Mouse (Mus musculus): Measurements from ENCODE around the gene Neb. TPM values are rescaled to one million over a fixed set of nuclear protein-coding genes. Genes with fewer than 3 reads are reported as not detected.

Neb gene
- total and polyA plus RNA-seq, 3 experiments, result 0.12 to 0.70 TPM; not detected in 1

- Histone ChIP-seq H3K4me1 (ENCODE audit: control insufficient read depth in 1 of 2, insufficient read depth in 2 of 2, low read length in 2 of 2) (no peaks in the 10 kb centered on the region), H3K27ac (ENCODE audit: control insufficient read depth, low read depth, low read length) (no peak overlapping the region), H3K4me3 (ENCODE audit: control insufficient read depth in 1 of 2, insufficient read depth in 1 of 2, low read depth in 2 of 2, low read length in 2 of 2) (no peak overlapping the region), H3K79me2 (ENCODE audit: control insufficient read depth, insufficient read depth, low read length, poor library complexity) (no peaks in the 10 kb centered on the region), H3K27me3 (ENCODE audit: control insufficient read depth in 1 of 2, insufficient read depth in 2 of 2, low read length in 2 of 2) (no peaks in the 10 kb centered on the region; a peak in 1 of 4 replicates), H3K36me3 (ENCODE audit: control insufficient read depth in 1 of 2, insufficient read depth in 2 of 2, low read length in 2 of 2) (no peaks in the 10 kb centered on the region), H3K9ac (ENCODE audit: control insufficient read depth, low read depth, low read length, poor library complexity, severe bottlenecking) (no peak overlapping the region), H3K9me3 (replicated peaks; ENCODE audit: insufficient read depth, low read length) (no peaks in the 10 kb centered on the region)
- TF ChIP-seq TAL1 (IDR thresholded peaks at IDR 0.05; ENCODE audit: low read length), result no peak
- TF ChIP-seq TCF12 (IDR thresholded peaks at IDR 0.05; ENCODE audit: low read depth, low read length), result no peak
- no peak for TF ChIP-seq SMC3 (IDR thresholded peaks at IDR 0.05; ENCODE audit: low read depth, low read length)
- TF ChIP-seq HCFC1 (IDR thresholded peaks at IDR 0.05; ENCODE audit: low read depth, low read length), result no peak
- no peak for TF ChIP-seq GATA1 (IDR thresholded peaks at IDR 0.05; ENCODE audit: low read depth, low read length)
- no peak for TF ChIP-seq RCOR1 (IDR thresholded peaks at IDR 0.05; ENCODE audit: low read depth, low read length)
- no peak for TF ChIP-seq ETS1 (IDR thresholded peaks at IDR 0.05; ENCODE audit: low read depth, low read length)
- TF ChIP-seq MAZ (IDR thresholded peaks at IDR 0.05; ENCODE audit: low read depth, low read length), result no peak
- TF ChIP-seq ZC3H11A (IDR thresholded peaks at IDR 0.05; ENCODE audit: low read depth, low read length), result no peak
- TF ChIP-seq POLR2AphosphoS2 (IDR thresholded peaks at IDR 0.05; ENCODE audit: low read length), result no peak
- TF ChIP-seq NRF1 (IDR thresholded peaks at IDR 0.05; ENCODE audit: insufficient read depth, low read depth, low read length, poor library complexity, severe bottlenecking), result no peak
- no peak for TF ChIP-seq SIN3A (IDR thresholded peaks at IDR 0.05; ENCODE audit: low read length)
- DNase-seq (ENCODE audit: low read depth, low spot score), result no peak
Measured at GRCm38 (mm10) chr2:52367248-52367647, 11.0 kb downstream of the Neb start.

GRCm38 (mm10) chr2:52361086-52361485 is 17.2 kb downstream of the Neb start:
- no peak overlapping the region for H3K27ac ChIP-seq (ENCODE audit: control insufficient read depth, low read depth, low read length)
- H3K27me3 ChIP-seq (ENCODE audit: control insufficient read depth in 1 of 2, insufficient read depth in 2 of 2, low read length in 2 of 2), result peaks cover 0 to under 1% of the 10 kb centered on the region in 2 experiments; a peak in 1 of 4 replicates
- no peaks in the 10 kb centered on the region for H3K79me2 ChIP-seq (ENCODE audit: control insufficient read depth, insufficient read depth, low read length, poor library complexity)
- TF ChIP-seq UBTF (IDR thresholded peaks at IDR 0.05; ENCODE audit: borderline replicate concordance, insufficient read depth, low read depth, low read length), result no peak
- TF ChIP-seq USF2 (IDR thresholded peaks at IDR 0.05; ENCODE audit: borderline replicate concordance in 1 of 2, insufficient read depth in 1 of 2, low read depth in 1 of 2, low read length in 2 of 2), result no peak
- TF ChIP-seq ETS1 (IDR thresholded peaks at IDR 0.05; ENCODE audit: low read depth, low read length), result no peak
- TF ChIP-seq ZKSCAN1 (IDR thresholded peaks at IDR 0.05; ENCODE audit: low read depth, low read length), result no peak
- no peak for TF ChIP-seq TBP (IDR thresholded peaks at IDR 0.05; ENCODE audit: low read depth, low read length)
- no peak for TF ChIP-seq RAD21 (IDR thresholded peaks at IDR 0.05; ENCODE audit: low read depth, low read length)
- TF ChIP-seq CTCF (IDR thresholded peaks at IDR 0.05 in 2 of 3, conservative IDR thresholded peaks at IDR 0.05 in 1 of 3; ENCODE audit: control insufficient read depth in 1 of 3, insufficient read depth in 1 of 3, low read depth in 2 of 3, low read length in 3 of 3, poor library complexity in 1 of 3, severe bottlenecking in 1 of 3), result no peak
- H3K4me3 ChIP-seq (ENCODE audit: control insufficient read depth in 1 of 2, insufficient read depth in 1 of 2, low read depth in 2 of 2, low read length in 2 of 2), result no peak overlapping the region
- H3K9ac ChIP-seq (ENCODE audit: control insufficient read depth, low read depth, low read length, poor library complexity, severe bottlenecking), result no peak overlapping the region
- no peaks in the 10 kb centered on the region for H3K9me3 ChIP-seq (replicated peaks; ENCODE audit: insufficient read depth, low read length)
- no peaks in the 10 kb centered on the region for H3K4me1 ChIP-seq (ENCODE audit: control insufficient read depth in 1 of 2, insufficient read depth in 2 of 2, low read length in 2 of 2)
- DNase-seq (ENCODE audit: low read depth, low spot score), result no peak
- H3K36me3 ChIP-seq (ENCODE audit: control insufficient read depth in 1 of 2, insufficient read depth in 2 of 2, low read length in 2 of 2), result no peaks in the 10 kb centered on the region

Data from MEL (cell line).